Mouse (Mus musculus): Measurements from ENCODE around the gene Ucn.
A peak's percentile ranks its signal among the peaks of the same experiment; 100 is the strongest.

The Ucn gene

DNA sequence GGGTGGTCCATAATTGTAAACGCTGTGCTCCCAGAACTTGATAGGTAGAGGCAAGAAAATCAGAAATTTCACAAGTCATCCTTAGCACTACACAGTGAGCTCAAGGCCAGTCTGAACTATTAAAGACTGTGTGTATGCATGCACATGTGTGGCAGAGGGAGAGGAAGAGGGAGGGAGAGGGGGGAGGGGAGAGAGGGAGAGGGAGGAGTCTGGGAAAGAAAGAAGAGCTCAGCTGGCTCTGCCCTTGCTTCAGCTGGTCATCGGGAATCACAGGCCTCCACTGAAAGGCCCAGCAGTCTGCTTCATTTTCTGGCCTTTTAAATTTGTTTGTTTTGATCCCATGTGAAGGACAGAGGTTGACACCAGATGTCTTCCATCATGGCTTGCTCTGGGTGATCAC, 15.1 kb downstream of the Ucn start:
- H3K9me3 ChIP-seq (ENCODE audit: low read length) = no peaks in the 10 kb centered on the region
- H3K4me3 ChIP-seq (replicated peaks; ENCODE audit: low read length) = no peak overlapping the region
- H3K27me3 ChIP-seq (ENCODE audit: insufficient read depth, low read length) = peaks cover under 1% of the 10 kb centered on the region; the same call in 1 of the 2 replicates
- H3K36me3 ChIP-seq (ENCODE audit: insufficient read depth, low read length) = no peaks in the 10 kb centered on the region
- TF ChIP-seq NANOG (IDR thresholded peaks at IDR 0.05; ENCODE audit: borderline replicate concordance, low read length) = no peak
- TF ChIP-seq POU5F1 (IDR thresholded peaks at IDR 0.05; ENCODE audit: borderline replicate concordance, low read length) = no peak
- no peak for TF ChIP-seq CTCF (conservative IDR thresholded peaks at IDR 0.05; ENCODE audit: low read length)
- peaks cover 17% of the 10 kb centered on the region for H3K4me1 ChIP-seq (replicated peaks; ENCODE audit: low read depth, low read length)

DNA sequence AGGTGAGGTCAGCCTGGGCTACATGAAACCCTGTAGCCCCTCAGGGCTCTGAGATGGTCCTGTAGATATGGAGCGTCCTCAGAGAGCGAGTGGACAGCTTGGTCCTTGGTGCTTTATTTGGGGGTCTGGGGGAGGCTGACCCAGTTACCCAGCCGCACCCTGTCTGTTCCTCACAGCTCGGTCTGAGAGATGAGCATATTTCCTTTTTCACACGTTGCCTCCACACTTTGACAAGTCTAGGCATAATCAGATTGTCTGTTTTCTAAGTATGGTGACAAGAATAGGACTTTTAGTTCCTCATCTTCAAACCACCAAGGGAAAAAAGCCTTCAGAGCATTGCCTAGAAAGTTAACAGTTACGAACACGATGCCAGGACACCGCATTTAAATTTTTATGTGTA, 17.5 kb downstream of the Ucn start:
- TF ChIP-seq POU5F1 (IDR thresholded peaks at IDR 0.05; ENCODE audit: borderline replicate concordance, low read length) (no peak), NANOG (IDR thresholded peaks at IDR 0.05; ENCODE audit: borderline replicate concordance, low read length) (no peak), CTCF (conservative IDR thresholded peaks at IDR 0.05; ENCODE audit: low read length) (no peak)
- H3K4me1 ChIP-seq (replicated peaks; ENCODE audit: low read depth, low read length) = peaks cover 35% of the 10 kb centered on the region

DNA sequence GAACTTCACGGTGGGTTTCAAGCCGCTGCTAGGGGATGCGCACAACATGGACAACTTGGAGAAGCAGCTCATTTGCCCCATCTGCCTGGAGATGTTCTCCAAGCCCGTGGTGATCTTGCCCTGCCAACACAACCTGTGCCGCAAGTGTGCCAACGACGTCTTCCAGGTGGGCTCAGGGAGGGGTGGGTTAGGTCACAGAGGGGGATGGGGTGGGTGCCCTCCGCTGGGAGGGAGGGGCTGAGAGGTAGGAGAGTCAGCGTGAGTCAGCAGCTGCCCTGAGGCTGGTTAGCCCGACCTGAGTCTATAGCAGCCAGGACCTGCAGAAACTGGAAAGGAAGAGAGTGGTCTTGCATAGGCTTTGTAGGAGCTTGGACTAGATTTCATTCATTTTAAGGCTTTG, 21.7 kb downstream of the Ucn start:
- Histone ChIP-seq H3K36me3 (ENCODE audit: insufficient read depth, low read length) (no peaks in the 10 kb centered on the region), H3K9me3 (ENCODE audit: low read length) (peaks cover 3% of the 10 kb centered on the region; the same call in 1 of the 2 replicates), H3K27me3 (ENCODE audit: insufficient read depth, low read length) (0 out of 2 replicates have a peak, but pooled peaks cover 5% of the 10 kb centered on the region), H3K4me1 (replicated peaks; ENCODE audit: low read depth, low read length) (peaks cover 27% of the 10 kb centered on the region), H3K4me3 (replicated peaks; ENCODE audit: low read length) (peak overlapping the region; percentile 69)
- no peak for TF ChIP-seq POU5F1 (IDR thresholded peaks at IDR 0.05; ENCODE audit: borderline replicate concordance, low read length)
- no peak for TF ChIP-seq NANOG (IDR thresholded peaks at IDR 0.05; ENCODE audit: borderline replicate concordance, low read length)
- TF ChIP-seq CTCF (conservative IDR thresholded peaks at IDR 0.05; ENCODE audit: low read length) = no peak

More for the DNA sequence above, 17.5 kb downstream of the Ucn start:
- Histone ChIP-seq H3K27me3 (ENCODE audit: insufficient read depth, low read length) (0 out of 2 replicates have a peak, but pooled peaks cover 5% of the 10 kb centered on the region), H3K4me3 (replicated peaks; ENCODE audit: low read length) (no peak overlapping the region), H3K36me3 (ENCODE audit: insufficient read depth, low read length) (no peaks in the 10 kb centered on the region), H3K9me3 (ENCODE audit: low read length) (no peaks in the 10 kb centered on the region)

DNA sequence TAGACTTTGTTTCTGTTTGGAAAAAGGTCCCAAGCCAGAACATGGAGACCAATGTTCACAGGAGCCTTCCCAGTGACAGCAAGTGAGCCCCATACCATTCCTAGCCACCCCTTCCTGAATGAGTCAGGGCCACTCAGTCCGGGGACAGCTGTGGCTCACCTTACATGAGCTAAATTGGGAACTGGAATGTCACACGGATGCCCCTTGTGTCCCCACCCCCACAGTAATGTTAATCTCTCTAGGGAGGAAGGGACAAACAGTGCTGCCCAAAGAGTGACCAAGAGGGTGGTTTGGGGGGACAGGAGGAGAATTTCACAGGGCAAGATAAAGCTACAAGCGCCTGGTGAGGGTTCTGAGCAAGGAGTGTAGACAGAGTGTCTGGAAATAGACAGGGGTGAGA, 22.3 kb downstream of the Ucn start, which contains the start of gene Trim54:
Gene Trim54, plus strand, starts transcription at position 359 of the 400 bp plus-strand sequence.
- H3K27me3 ChIP-seq (ENCODE audit: insufficient read depth, low read length) = 0 out of 2 replicates have a peak, but pooled peaks cover 5% of the 10 kb centered on the region
- H3K36me3 ChIP-seq (ENCODE audit: insufficient read depth, low read length) = no peaks in the 10 kb centered on the region
- TF ChIP-seq NANOG (IDR thresholded peaks at IDR 0.05; ENCODE audit: borderline replicate concordance, low read length) (no peak), CTCF (conservative IDR thresholded peaks at IDR 0.05; ENCODE audit: low read length) (no peak), POU5F1 (IDR thresholded peaks at IDR 0.05; ENCODE audit: borderline replicate concordance, low read length) (no peak)
- H3K4me1 ChIP-seq (replicated peaks; ENCODE audit: low read depth, low read length) = peaks cover 27% of the 10 kb centered on the region
- H3K4me3 ChIP-seq (replicated peaks; ENCODE audit: low read length) = peak within 1 kb of the TSS; percentile 69
- peaks cover 3% of the 10 kb centered on the region; the same call in 1 of the 2 replicates for H3K9me3 ChIP-seq (ENCODE audit: low read length)

DNA sequence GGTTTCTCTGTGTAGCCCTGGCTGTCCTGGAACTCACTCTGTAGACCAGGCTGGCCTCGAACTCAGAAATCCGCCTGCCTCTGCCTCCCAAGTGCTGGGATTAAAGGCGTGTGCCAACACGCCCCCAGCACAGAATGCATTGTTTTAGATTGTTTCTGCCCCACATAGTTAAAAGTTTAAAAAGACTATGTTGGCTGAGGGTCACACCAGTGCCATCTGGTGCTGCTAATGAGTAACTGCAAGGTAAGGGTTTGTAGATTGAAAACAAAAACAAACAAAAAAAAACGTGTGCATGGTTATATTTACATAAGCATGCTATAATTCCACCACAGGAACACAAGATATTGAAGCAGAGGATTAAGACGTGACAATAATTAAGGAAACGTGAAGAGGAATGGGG, 27.8 kb downstream of the Ucn start:
- no peaks in the 10 kb centered on the region for H3K4me1 ChIP-seq (replicated peaks; ENCODE audit: low read depth, low read length)
- H3K9me3 ChIP-seq (ENCODE audit: low read length) = peaks cover 3% of the 10 kb centered on the region; the same call in 1 of the 2 replicates
- H3K36me3 ChIP-seq (ENCODE audit: insufficient read depth, low read length) = no peaks in the 10 kb centered on the region
- TF ChIP-seq POU5F1 (IDR thresholded peaks at IDR 0.05; ENCODE audit: borderline replicate concordance, low read length) (no peak), CTCF (conservative IDR thresholded peaks at IDR 0.05; ENCODE audit: low read length) (peak; percentile 65)
- no peak overlapping the region for H3K4me3 ChIP-seq (replicated peaks; ENCODE audit: low read length)
- H3K27me3 ChIP-seq (ENCODE audit: insufficient read depth, low read length) = peaks cover 14% of the 10 kb centered on the region; the same call in 1 of the 2 replicates

DNA sequence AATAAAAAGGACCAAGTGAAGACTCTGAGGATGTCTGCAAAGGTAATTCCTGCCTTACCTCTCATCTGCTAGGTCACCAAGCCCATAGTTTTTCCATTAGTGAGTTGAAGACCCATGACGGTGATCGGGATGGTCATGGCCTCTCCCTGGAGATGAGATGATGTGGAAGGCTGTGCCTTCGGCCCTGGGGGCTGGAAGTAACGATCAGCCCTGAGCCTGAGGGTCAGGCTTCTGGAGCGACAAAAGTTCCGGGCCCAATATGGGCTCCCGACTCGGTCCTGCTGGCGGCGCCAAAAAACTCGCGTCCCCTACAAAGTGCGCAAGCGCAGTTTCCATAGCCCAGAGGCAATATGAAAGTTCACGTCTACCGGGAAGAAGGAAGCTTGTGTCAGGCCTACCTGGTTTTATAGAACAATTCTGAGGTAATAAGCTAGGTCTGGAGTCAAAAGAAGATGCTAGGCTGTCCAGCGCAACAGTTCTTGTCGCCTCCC, 30.6 kb downstream of the Ucn start, which contains the start of gene Slc30a3:
Gene Slc30a3, minus strand, starts transcription at position 238 of the 491 bp plus-strand sequence.
- Histone ChIP-seq H3K4me1 (replicated peaks; ENCODE audit: low read depth, low read length) (no peaks in the 10 kb centered on the region), H3K4me3 (replicated peaks; ENCODE audit: low read length) (no peak within 1 kb of the TSS), H3K9me3 (ENCODE audit: low read length) (no peaks in the 10 kb centered on the region), H3K36me3 (ENCODE audit: insufficient read depth, low read length) (no peaks in the 10 kb centered on the region), H3K27me3 (ENCODE audit: insufficient read depth, low read length) (peaks cover 18% of the 10 kb centered on the region; the same call in 1 of the 2 replicates)
- TF ChIP-seq POU5F1 (IDR thresholded peaks at IDR 0.05; ENCODE audit: borderline replicate concordance, low read length) = no peak
- TF ChIP-seq CTCF (conservative IDR thresholded peaks at IDR 0.05; ENCODE audit: low read length) = no peak
- no peak for TF ChIP-seq NANOG (IDR thresholded peaks at IDR 0.05; ENCODE audit: borderline replicate concordance, low read length)

DNA sequence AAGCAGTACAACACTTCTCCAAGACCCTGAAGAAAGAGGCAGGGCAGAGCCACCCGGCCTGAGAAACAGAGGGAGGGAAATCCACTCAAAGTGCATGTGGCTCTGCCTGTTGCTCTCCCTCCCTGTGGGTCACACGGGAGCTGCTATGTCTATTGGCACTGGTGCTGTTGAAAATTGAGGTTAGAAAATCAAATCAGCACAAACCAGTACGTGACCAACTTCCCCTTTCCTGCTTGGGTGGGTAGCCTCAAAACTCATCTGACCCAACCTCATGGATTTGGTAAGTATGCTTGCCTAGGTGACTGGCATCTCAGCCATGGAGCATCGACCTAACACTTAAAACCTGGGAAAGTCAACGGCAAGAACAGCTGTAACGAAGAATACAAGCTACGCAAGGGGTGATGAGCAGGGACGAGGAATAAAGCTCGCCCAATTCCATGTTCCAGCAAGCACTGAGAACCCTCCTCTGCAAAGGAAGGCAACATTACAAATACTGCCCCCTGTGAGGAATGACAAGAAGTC, 32.8 kb downstream of the Ucn start, which contains the start of gene Dnajc5g:
Gene Dnajc5g, plus strand, starts transcription at position 472 of the 522 bp plus-strand sequence.
- peaks cover 18% of the 10 kb centered on the region; the same call in 1 of the 2 replicates for H3K27me3 ChIP-seq (ENCODE audit: insufficient read depth, low read length)
- no peaks in the 10 kb centered on the region for H3K9me3 ChIP-seq (ENCODE audit: low read length)
- TF ChIP-seq NANOG (IDR thresholded peaks at IDR 0.05; ENCODE audit: borderline replicate concordance, low read length) (no peak), CTCF (conservative IDR thresholded peaks at IDR 0.05; ENCODE audit: low read length) (no peak), POU5F1 (IDR thresholded peaks at IDR 0.05; ENCODE audit: borderline replicate concordance, low read length) (no peak)
- H3K36me3 ChIP-seq (ENCODE audit: insufficient read depth, low read length) = no peaks in the 10 kb centered on the region
- no peak within 1 kb of the TSS for H3K4me3 ChIP-seq (replicated peaks; ENCODE audit: low read length)
- H3K4me1 ChIP-seq (replicated peaks; ENCODE audit: low read depth, low read length) = no peaks in the 10 kb centered on the region

DNA sequence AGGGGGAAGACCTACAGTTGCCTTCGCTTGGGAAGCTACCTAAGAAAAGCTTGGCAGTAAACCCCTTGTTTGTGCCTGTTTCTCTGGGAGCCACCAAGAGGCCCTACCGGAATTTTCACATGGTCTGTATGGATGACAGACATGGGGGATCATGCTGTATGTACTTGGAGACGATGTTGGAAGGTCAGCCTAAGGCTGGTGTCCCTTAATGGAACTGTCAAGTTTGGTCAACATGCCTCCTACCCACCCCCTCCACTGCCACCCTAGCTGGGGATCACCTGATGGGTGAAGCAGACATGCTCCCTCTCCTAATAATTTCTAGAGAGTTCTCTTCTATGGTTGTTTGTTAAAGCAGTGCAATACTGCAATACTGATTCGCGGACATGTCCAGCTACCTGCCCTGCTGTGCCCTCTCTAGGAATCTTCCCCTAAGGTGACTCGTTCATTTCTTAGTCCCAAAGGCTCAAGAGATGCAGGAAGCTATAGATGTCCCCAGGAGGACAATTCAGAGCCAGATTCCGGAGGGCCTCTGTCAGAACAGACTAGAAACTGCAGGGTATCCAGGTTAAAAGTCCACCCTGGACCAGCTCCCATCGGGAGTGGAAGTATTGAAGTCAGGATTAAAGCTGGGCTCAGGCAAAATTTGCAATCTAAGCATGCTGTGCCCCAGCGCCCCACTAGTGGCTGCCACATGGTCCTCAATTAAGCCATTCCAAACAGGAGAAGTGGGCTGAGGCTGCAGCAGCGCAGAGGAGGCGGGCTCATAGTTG, 42.7 kb downstream of the Ucn start:
- Histone ChIP-seq H3K4me1 (replicated peaks; ENCODE audit: low read depth, low read length) (peaks cover 36% of the 10 kb centered on the region), H3K27me3 (ENCODE audit: insufficient read depth, low read length) (peaks cover 81% of the 10 kb centered on the region), H3K4me3 (replicated peaks; ENCODE audit: low read length) (peak overlapping the region; percentile 87), H3K9me3 (ENCODE audit: low read length) (no peaks in the 10 kb centered on the region), H3K36me3 (ENCODE audit: insufficient read depth, low read length) (no peaks in the 10 kb centered on the region)
- TF ChIP-seq CTCF (conservative IDR thresholded peaks at IDR 0.05; ENCODE audit: low read length) = no peak
- no peak for TF ChIP-seq POU5F1 (IDR thresholded peaks at IDR 0.05; ENCODE audit: borderline replicate concordance, low read length)
- TF ChIP-seq NANOG (IDR thresholded peaks at IDR 0.05; ENCODE audit: borderline replicate concordance, low read length) = no peak

Measured in E14TG2a.4 (cell line).